Mouse (Mus musculus): ENCODE results near the gene 5730409E04Rik. TPM values are rescaled to one million over a fixed set of nuclear protein-coding genes. Genes with fewer than 3 reads are reported as not detected.
A peak's percentile ranks its signal among the peaks of the same experiment; 100 is the strongest.

The 5730409E04Rik gene
- polyA plus RNA-seq, 1 experiment from 2014 or later = 1.3 TPM

GRCm38 (mm10) chr4:126641901-126642300, 32.3 kb downstream of the 5730409E04Rik start:
- Histone ChIP-seq H3K4me1 (replicated peaks; ENCODE audit: insufficient read depth, low read length) (no peaks in the 10 kb centered on the region), H3K9ac (ENCODE audit: low read depth, low read length) (no peak overlapping the region), H3K36me3 (ENCODE audit: insufficient read depth, low read length) (no peaks in the 10 kb centered on the region), H3K4me2 (ENCODE audit: low read length) (no peak overlapping the region), H3K9me3 (replicated peaks; ENCODE audit: low read length) (no peaks in the 10 kb centered on the region), H3K27ac (no peak overlapping the region), H3K27me3 (ENCODE audit: insufficient read depth, low read length) (peaks cover 8% of the 10 kb centered on the region; the same call in 1 of the 2 replicates), H3K4me3 (replicated peaks; ENCODE audit: low read depth, low read length) (no peak overlapping the region)
- 23% methylated on average over 9 of the region's 9 CpGs for WGBS
- DNase-seq (ENCODE audit: low spot score) (no peak), ATAC-seq (replicated peaks; ENCODE audit: low FRiP score, low read depth) (no peak)
- no peak for TF ChIP-seq CTCF (IDR thresholded peaks at IDR 0.05; ENCODE audit: low read depth)

- WGBS = 56% methylated on average over 4 of the region's 4 CpGs
- H3K36me3 ChIP-seq (ENCODE audit: insufficient read depth, low read length) = no peaks in the 10 kb centered on the region
- no peak for ATAC-seq (replicated peaks; ENCODE audit: low FRiP score, low read depth)
- H3K4me1 ChIP-seq (replicated peaks; ENCODE audit: insufficient read depth, low read length) = no peaks in the 10 kb centered on the region
- H3K4me3 ChIP-seq (replicated peaks; ENCODE audit: low read depth, low read length) = no peak overlapping the region
- no peak for DNase-seq (ENCODE audit: low spot score)
- H3K4me2 ChIP-seq (ENCODE audit: low read length) = no peak overlapping the region
- no peaks in the 10 kb centered on the region for H3K9me3 ChIP-seq (replicated peaks; ENCODE audit: low read length)
- H3K27ac ChIP-seq = no peak overlapping the region
- no peak overlapping the region for H3K9ac ChIP-seq (ENCODE audit: low read depth, low read length)
- no peak for TF ChIP-seq CTCF (IDR thresholded peaks at IDR 0.05; ENCODE audit: low read depth)
- peaks cover 8% of the 10 kb centered on the region; the same call in 1 of the 2 replicates for H3K27me3 ChIP-seq (ENCODE audit: insufficient read depth, low read length)
Measured at GRCm38 (mm10) chr4:126643815-126644214, 34.2 kb downstream of the 5730409E04Rik start.

GRCm38 (mm10) chr4:126644333-126644963, 34.8 kb downstream of the 5730409E04Rik start:
- H3K36me3 ChIP-seq (ENCODE audit: insufficient read depth, low read length) = no peaks in the 10 kb centered on the region
- ATAC-seq (replicated peaks; ENCODE audit: low FRiP score, low read depth) (peak; percentile 59; the same call in 1 of the 2 replicates), DNase-seq (ENCODE audit: low spot score) (peak; percentile 76)
- H3K27ac ChIP-seq = no peak overlapping the region
- no peak overlapping the region for H3K4me3 ChIP-seq (replicated peaks; ENCODE audit: low read depth, low read length)
- TF ChIP-seq CTCF (IDR thresholded peaks at IDR 0.05; ENCODE audit: low read depth) = no peak
- no peak overlapping the region for H3K9ac ChIP-seq (ENCODE audit: low read depth, low read length)
- H3K4me1 ChIP-seq (replicated peaks; ENCODE audit: insufficient read depth, low read length) = no peaks in the 10 kb centered on the region
- H3K9me3 ChIP-seq (replicated peaks; ENCODE audit: low read length) = no peaks in the 10 kb centered on the region
- whole genome bisulfite sequencing = 38% methylated on average over 10 of the region's 10 CpGs
- H3K27me3 ChIP-seq (ENCODE audit: insufficient read depth, low read length) = peaks cover 7% of the 10 kb centered on the region; the same call in 1 of the 2 replicates
- H3K4me2 ChIP-seq (ENCODE audit: low read length) = no peak overlapping the region

- Histone ChIP-seq H3K4me2 (ENCODE audit: low read length) (no peak overlapping the region), H3K9me3 (replicated peaks; ENCODE audit: low read length) (no peaks in the 10 kb centered on the region), H3K4me3 (replicated peaks; ENCODE audit: low read depth, low read length) (no peak overlapping the region), H3K27me3 (ENCODE audit: insufficient read depth, low read length) (0 out of 2 replicates have a peak, but pooled peaks cover 4% of the 10 kb centered on the region), H3K36me3 (ENCODE audit: insufficient read depth, low read length) (no peaks in the 10 kb centered on the region), H3K4me1 (replicated peaks; ENCODE audit: insufficient read depth, low read length) (no peaks in the 10 kb centered on the region), H3K9ac (ENCODE audit: low read depth, low read length) (no peak overlapping the region), H3K27ac (no peak overlapping the region)
- ATAC-seq (replicated peaks; ENCODE audit: low FRiP score, low read depth) (no peak), DNase-seq (ENCODE audit: low spot score) (peak; percentile 34)
- WGBS = 30% methylated on average over 24 of the region's 24 CpGs
- no peak for TF ChIP-seq CTCF (IDR thresholded peaks at IDR 0.05; ENCODE audit: low read depth)
Measured at GRCm38 (mm10) chr4:126647996-126648910, 38.6 kb downstream of the 5730409E04Rik start.

GRCm38 (mm10) chr4:126653148-126653547, 43.5 kb downstream of the 5730409E04Rik start:
- Histone ChIP-seq H3K4me3 (replicated peaks; ENCODE audit: low read depth, low read length) (no peak overlapping the region), H3K9me3 (replicated peaks; ENCODE audit: low read length) (no peaks in the 10 kb centered on the region), H3K27ac (no peak overlapping the region), H3K4me2 (ENCODE audit: low read length) (no peak overlapping the region), H3K36me3 (ENCODE audit: insufficient read depth, low read length) (no peaks in the 10 kb centered on the region), H3K27me3 (ENCODE audit: insufficient read depth, low read length) (no peaks in the 10 kb centered on the region), H3K9ac (ENCODE audit: low read depth, low read length) (no peak overlapping the region), H3K4me1 (replicated peaks; ENCODE audit: insufficient read depth, low read length) (no peaks in the 10 kb centered on the region)
- 79% methylated on average over 5 of the region's 5 CpGs for WGBS
- TF ChIP-seq CTCF (IDR thresholded peaks at IDR 0.05; ENCODE audit: low read depth) = no peak
- DNase-seq (ENCODE audit: low spot score) (no peak), ATAC-seq (replicated peaks; ENCODE audit: low FRiP score, low read depth) (no peak)

- peak; percentile 40; the same call in 1 of the 2 replicates for ATAC-seq (replicated peaks; ENCODE audit: low FRiP score, low read depth)
- Histone ChIP-seq H3K4me2 (ENCODE audit: low read length) (no peak overlapping the region), H3K36me3 (ENCODE audit: insufficient read depth, low read length) (no peaks in the 10 kb centered on the region), H3K9ac (ENCODE audit: low read depth, low read length) (no peak overlapping the region), H3K27me3 (ENCODE audit: insufficient read depth, low read length) (no peaks in the 10 kb centered on the region), H3K27ac (no peak overlapping the region), H3K4me3 (replicated peaks; ENCODE audit: low read depth, low read length) (no peak overlapping the region), H3K9me3 (replicated peaks; ENCODE audit: low read length) (no peaks in the 10 kb centered on the region), H3K4me1 (replicated peaks; ENCODE audit: insufficient read depth, low read length) (no peaks in the 10 kb centered on the region)
- peak; percentile 89 for DNase-seq (ENCODE audit: low spot score)
- 10% methylated on average over 9 of the region's 9 CpGs for WGBS
- TF ChIP-seq CTCF (IDR thresholded peaks at IDR 0.05; ENCODE audit: low read depth) = no peak
Measured at GRCm38 (mm10) chr4:126655356-126655755, 45.7 kb downstream of the 5730409E04Rik start.

All from kidney, postnatal 0 days (tissue).